Mouse (Mus musculus) cerebellum, adult 2 months (tissue): Measurements from ENCODE around the gene Fam71d. TPM values are rescaled to one million over a fixed set of nuclear protein-coding genes. Genes with fewer than 3 reads are reported as not detected.

ENCODE experiments used
- DNase-seq, 2 experiments: peaks; one replicate each; pipeline ENCODE4 v3.0.0; 2021
- H3K27ac ChIP-seq: fragments of 200-500 bp; 2 replicates; pipeline ENCODE4 v1.5.1; 2012; ENCODE audit warnings: low read length, control low read depth, inconsistent platforms; ENCODE audit not compliant: insufficient read depth
- H3K27me3 ChIP-seq: fragments of 200-500 bp; 2 replicates; pipeline ENCODE4 v1.6.1; 2012; ENCODE audit warnings: inconsistent platforms, mild to moderate bottlenecking, low read length, moderate library complexity; ENCODE audit not compliant: control insufficient read depth, insufficient read depth
- H3K4me1 ChIP-seq: fragments of 200-500 bp; 2 replicates; pipeline ENCODE4 v1.6.1; 2011; ENCODE audit warnings: low read length; ENCODE audit not compliant: control insufficient read depth, insufficient read depth
- H3K4me3 ChIP-seq: fragments of 200-500 bp; replicated peaks from 2 replicates; pipeline ENCODE3; 2011; ENCODE audit warnings: mild to moderate bottlenecking, low read depth, low read length, control low read depth; ENCODE audit not compliant: insufficient read depth
- CTCF ChIP-seq: fragments of 200-500 bp; IDR thresholded peaks from 2 replicates; pipeline ENCODE4 v1.5.1; 2011; ENCODE audit warnings: low read depth, mild to moderate bottlenecking, control low read depth, low read length, moderate library complexity, borderline replicate concordance; ENCODE audit not compliant: insufficient read depth
- POLR2A ChIP-seq: fragments of 200-500 bp; IDR thresholded peaks from 2 replicates; pipeline ENCODE4 v1.6.1; 2011; ENCODE audit warnings: low read length, control low read depth, borderline replicate concordance; ENCODE audit not compliant: insufficient read depth
- WGBS: fragments of 180-500 bp; shearing (Covaris S2); methylation state at CpG from one replicate; pipeline ENCODE4 v1.1.7; 2018; 5-methylcytosine and 5-hydroxymethylcytosine counted together
- polyA plus RNA-seq: library from polyadenylated mRNA; depleted of rRNA; stranded (reverse); fragments of >200 nt; gene quantifications from 2 replicates; pipeline ENCODE4 v1.2.3, GENCODE M21; 2012

Gene Fam71d
- polyA plus RNA-seq, 1 experiment: 0.28 TPM

DNA sequence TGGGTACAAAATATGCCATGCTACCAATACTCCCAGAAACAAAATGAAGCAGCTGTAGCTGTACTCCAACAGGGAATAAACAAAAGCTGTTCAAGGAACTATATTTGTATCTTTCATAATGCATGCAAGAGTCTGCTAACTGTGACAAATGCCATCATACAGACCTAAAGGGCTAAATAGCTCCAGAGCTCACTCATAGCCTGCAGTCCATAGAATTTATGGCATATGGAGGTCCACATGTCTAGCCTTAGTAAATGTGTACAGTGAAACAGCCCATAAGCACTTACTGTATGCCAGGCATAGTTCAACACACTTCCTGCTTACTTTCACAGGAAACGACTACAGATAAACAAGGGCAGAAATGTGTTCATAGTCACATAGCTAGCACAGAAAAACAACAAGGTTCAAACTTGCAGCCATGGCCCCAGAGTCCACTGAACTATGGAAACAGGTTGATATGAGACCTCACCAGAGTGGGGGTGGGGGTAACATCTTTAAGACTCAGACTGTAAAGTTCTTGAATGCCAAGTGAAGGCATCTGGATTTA, 5.6 kb upstream of the Fam71d start:
- DNase-seq: no peak
- Histone ChIP-seq H3K4me3 (no peak overlapping the region), H3K27me3 (no peaks in the 10 kb centered on the region), H3K4me1 (no peaks in the 10 kb centered on the region), H3K27ac (no peak overlapping the region)
- 87% methylated on average over 1 of the region's 1 CpGs for WGBS
- no peak for TF ChIP-seq POLR2A
- no peak for TF ChIP-seq CTCF

DNA sequence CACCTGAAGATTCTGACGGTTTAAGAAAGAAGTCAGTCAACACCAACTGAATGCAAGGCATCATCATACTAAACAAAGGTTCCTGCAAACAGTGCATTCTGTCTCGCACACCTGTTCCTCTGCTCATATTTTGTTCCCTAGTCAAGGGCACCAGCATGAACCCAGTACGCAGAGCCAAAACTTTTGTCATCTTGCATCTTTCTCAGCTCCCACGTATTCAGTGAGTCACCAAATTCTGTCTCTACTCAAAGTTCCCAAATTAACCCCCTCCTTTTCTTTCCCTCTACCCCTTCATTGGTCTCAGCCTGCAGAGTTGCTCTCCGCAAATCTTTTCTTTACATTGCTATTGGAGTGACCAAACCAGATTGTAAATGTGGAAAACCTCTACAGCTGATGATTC, 2.5 kb upstream of the Fam71d start:
- Histone ChIP-seq H3K27ac (no peak overlapping the region), H3K4me1 (no peaks in the 10 kb centered on the region), H3K4me3 (no peak overlapping the region), H3K27me3 (no peaks in the 10 kb centered on the region)
- no peak for DNase-seq
- TF ChIP-seq CTCF (no peak), POLR2A (no peak)
- 79% methylated on average over 5 of the region's 5 CpGs for WGBS

DNA sequence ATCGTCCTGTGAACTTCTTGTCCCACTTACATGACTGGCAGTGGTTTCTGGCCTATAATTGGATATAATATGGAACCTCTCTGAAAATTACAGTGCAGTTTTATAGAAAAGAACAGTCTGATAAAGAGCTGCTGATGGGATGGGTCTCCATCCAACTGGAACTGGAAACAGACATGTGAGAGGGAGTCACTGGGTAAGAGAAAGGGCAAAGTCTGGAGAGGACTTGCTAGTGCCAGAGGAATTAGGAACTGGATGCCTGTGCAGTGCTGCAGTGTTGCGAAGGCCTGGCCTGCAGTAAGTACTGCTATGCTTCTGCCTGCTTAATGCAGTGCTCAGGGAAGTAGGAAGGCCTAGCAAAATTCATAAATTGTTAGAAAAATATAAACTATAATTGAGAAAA, 1.9 kb downstream of the Fam71d start:
- TF ChIP-seq POLR2A (no peak), CTCF (no peak)
- H3K27me3 ChIP-seq: no peaks in the 10 kb centered on the region
- no peaks in the 10 kb centered on the region for H3K4me1 ChIP-seq
- 88% methylated on average over 2 of the region's 2 CpGs for WGBS
- no peak overlapping the region for H3K27ac ChIP-seq
- no peak overlapping the region for H3K4me3 ChIP-seq
- DNase-seq: no peak

DNA sequence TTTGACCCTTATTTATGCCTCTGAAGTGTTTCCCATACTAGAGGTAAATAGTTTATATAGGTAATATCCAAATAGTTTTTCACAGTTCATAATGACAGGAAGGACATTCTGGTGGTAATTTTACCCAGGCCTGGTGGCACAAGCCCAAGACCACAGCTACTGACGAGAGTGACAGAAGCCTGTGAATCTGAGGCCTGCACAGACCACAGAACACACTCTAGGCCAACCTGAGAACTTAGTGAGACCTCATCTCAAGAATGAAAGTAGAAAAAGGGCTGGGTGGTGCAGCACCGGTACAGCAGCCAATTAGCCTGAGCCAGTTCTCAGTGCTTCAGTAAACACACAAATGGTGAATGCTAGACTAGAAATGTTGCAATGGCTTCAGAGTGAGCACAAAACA, 26.4 kb downstream of the Fam71d start:
- no peaks in the 10 kb centered on the region for H3K4me1 ChIP-seq
- no peak for TF ChIP-seq POLR2A
- TF ChIP-seq CTCF: no peak
- DNase-seq: no peak
- H3K4me3 ChIP-seq: no peak overlapping the region
- WGBS: 74% methylated on average over 2 of the region's 2 CpGs
- no peak overlapping the region for H3K27ac ChIP-seq
- no peaks in the 10 kb centered on the region for H3K27me3 ChIP-seq

DNA sequence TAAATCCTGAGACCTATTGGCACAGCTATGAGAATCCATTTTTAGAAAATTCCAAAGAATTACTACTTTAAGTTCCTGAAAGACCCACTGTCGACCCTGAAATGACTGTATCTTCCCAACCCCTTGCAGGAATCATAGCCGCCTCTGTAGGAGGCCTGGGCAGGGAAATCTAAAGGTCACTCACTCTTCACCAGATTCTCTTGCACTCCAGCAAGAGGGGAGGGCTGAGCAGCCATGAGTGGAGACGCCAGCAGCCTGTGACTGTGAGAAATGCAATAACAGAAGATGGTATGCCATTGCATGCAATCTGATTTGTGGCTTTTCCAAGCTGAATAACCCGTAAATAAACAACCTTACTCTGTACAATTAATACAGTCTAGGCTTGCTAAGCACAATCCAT, 36.4 kb downstream of the Fam71d start:
- no peak for TF ChIP-seq POLR2A
- no peak for TF ChIP-seq CTCF
- no peak for DNase-seq
- WGBS: 53% methylated on average over 4 of the region's 4 CpGs
- no peaks in the 10 kb centered on the region for H3K27me3 ChIP-seq
- no peaks in the 10 kb centered on the region for H3K4me1 ChIP-seq
- no peak overlapping the region for H3K4me3 ChIP-seq
- no peak overlapping the region for H3K27ac ChIP-seq

DNA sequence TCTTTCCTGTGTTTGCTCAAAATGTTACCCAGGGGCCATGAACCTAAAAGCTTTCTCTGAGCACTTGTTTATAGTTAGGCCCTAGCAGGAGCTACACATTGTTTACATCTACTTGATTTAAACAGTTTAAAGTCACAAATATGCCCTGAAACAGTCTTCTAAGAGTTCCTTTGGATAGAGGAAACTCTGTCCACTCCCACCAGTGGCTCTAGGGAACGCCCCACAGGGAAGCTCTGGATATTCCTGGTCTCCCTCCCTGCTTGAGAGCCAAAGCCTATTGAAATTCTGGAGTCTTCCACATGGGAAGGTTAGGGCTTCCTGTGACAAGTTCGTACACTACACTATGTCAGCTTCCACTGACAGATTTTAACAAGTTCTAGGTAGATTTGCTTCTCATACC, 48.3 kb downstream of the Fam71d start:
- DNase-seq: no peak
- H3K27ac ChIP-seq: no peak overlapping the region
- WGBS: 66% methylated on average over 2 of the region's 2 CpGs
- H3K27me3 ChIP-seq: no peaks in the 10 kb centered on the region
- H3K4me1 ChIP-seq: no peaks in the 10 kb centered on the region
- TF ChIP-seq POLR2A (no peak), CTCF (no peak)
- H3K4me3 ChIP-seq: no peak overlapping the region

DNA sequence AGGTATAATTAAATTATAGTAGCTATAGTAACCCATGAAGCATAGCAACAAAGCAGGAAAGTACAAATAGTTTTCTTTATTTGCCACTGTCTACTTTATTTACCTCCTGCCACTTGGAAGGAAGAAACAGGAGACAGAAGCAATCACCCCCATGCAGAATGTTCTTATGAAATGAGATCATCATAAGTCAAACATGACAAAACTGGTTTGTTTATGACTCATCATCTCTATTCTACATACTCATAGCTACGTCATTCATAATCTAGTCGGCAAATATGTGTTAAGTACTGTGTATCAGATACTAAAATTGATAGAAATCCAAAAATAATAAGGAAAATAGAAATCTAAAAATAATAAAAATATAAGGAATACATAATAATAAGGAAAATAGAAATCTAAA, 49.0 kb downstream of the Fam71d start:
- DNase-seq: no peak
- no peaks in the 10 kb centered on the region for H3K27me3 ChIP-seq
- TF ChIP-seq CTCF (no peak), POLR2A (no peak)
- 93% methylated on average over 2 of the region's 2 CpGs for WGBS
- H3K4me1 ChIP-seq: no peaks in the 10 kb centered on the region
- H3K27ac ChIP-seq: no peak overlapping the region
- no peak overlapping the region for H3K4me3 ChIP-seq

DNA sequence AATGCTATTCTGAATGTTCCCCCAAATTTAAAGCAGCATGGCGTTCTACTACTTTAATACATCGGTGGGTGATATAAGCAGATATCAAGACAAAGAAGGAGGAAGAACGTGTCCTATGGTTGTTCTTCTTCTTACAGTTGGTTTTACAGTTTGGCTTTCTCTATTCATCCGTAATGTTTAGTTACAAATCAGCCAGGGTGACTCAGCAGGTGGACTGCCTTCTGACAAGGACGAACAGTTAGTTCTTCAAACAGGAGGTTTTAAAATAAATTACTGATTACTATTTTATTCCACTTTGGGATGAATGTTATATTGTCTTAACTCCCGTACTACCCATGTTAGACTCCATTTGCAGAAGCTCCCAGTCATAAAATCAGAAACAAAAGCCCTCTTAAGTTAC, 54.9 kb downstream of the Fam71d start:
- no peak for TF ChIP-seq POLR2A
- no peak for TF ChIP-seq CTCF
- no peaks in the 10 kb centered on the region for H3K4me1 ChIP-seq
- H3K4me3 ChIP-seq: no peak overlapping the region
- H3K27ac ChIP-seq: no peak overlapping the region
- DNase-seq: no peak
- WGBS: 74% methylated on average over 6 of the region's 6 CpGs
- H3K27me3 ChIP-seq: no peaks in the 10 kb centered on the region
